Mouse (Mus musculus) embryo, embryonic 9.5 days (tissue): ENCODE data around the gene Lipt1.

ENCODE experiments used
- DNase-seq: peaks from one replicate; pipeline ENCODE4 v3.0.0-alpha.2; 2017; ENCODE audit errors: extremely low spot score

The Lipt1 gene

DNA sequence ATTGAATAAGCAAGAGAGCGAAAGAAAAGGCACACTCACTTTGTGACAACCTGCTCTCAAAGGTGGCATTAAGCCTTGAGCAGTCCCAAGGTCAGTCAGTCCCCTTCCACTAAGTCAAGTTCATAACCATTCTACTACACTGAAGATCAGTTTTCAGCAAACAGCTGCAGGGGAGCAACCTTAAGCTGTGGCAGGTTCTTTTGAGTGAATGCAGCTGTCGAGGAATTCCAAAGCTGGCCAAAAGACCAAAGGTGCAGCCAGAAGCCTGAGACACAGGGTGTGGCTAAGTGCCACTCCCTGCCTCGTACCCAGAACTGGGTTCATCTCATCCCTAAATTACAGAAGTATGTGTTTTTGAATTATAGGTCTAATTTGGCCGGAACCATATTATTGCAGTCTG, 28.3 kb downstream of the Lipt1 start:
- DNase-seq = no peak

DNA sequence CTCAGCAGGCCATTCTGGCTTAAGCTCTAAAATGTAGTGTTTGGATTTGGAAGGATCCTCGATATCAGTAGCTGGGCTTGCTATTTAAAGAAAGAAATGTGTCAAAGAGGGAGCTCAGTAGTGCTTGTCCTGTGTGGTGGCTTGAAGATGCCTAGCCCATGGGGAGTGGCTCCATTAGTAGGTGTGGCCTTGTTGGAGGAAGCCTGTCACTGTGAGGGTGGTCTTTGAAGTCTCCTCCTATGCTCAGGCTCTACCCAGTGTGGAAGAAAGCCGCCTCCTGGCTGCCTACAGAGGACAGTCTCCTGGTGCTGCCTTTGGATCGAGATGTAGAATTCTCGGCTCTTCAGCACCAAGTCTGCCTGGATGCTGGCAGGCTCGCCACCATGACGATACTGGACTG, 28.8 kb downstream of the Lipt1 start:
- DNase-seq = no peak

DNA sequence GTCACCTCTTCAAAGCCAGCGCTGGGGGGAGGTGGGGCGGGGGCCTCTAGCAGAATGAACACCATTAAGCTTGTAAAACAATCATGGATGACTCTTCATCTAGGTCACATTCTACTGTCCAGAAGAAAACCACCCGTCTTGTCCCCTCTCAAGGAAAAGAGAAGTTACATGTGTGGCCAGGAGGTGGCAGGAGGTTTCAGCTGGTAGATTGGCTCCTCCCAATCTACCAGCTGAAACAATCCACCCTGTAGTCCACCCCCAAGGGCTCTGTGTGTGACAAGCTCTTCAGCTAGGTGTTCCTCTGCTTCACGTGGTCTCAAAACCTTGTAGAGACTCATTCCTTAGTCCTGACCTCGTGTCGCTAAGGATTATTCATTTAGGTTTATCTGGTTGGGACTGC, 31.6 kb downstream of the Lipt1 start:
- DNase-seq = peak; percentile 20

DNA sequence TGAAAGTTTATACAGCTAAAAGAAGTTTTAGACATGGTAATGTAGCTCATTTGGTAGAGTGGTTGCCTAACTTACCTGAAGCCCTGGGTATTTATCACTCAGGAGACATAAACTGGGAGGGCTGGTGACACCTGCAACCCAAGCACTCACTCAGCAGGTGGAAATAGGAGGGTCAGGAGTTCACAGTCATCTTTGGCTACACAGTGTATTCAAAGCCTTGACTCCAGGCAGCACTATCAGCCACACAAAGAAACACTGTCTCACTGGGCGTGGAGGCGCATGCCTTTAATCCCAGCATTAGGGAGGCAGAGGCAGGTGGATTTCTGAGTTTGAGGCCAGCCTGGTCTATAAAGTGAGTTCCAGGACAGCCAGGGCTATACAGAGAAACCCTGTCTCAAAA, 41.2 kb downstream of the Lipt1 start:
- no peak for DNase-seq

DNA sequence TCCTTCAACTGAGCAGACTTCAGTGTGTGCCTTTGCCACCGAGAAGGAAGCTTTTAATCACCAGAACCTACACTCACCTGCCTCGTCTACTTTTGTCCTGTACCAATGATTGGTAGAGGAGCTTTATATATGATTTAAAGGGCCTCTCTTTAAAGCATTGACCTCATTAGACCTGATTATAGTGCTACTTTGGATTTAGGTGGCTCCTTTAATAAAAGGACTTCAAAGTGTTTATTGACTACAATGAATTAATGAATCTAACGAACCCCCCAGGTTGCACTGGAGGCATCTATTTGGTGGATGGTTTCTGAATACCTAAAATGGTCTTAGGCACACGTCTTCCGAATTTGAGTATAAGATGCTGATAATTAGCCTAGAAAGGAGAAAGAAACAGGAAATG, 44.9 kb downstream of the Lipt1 start, which contains the start of gene Lyg2:
Gene Lyg2 (minus strand): TSS at position 101 of the 400 bp plus-strand sequence.
- DNase-seq = no peak

DNA sequence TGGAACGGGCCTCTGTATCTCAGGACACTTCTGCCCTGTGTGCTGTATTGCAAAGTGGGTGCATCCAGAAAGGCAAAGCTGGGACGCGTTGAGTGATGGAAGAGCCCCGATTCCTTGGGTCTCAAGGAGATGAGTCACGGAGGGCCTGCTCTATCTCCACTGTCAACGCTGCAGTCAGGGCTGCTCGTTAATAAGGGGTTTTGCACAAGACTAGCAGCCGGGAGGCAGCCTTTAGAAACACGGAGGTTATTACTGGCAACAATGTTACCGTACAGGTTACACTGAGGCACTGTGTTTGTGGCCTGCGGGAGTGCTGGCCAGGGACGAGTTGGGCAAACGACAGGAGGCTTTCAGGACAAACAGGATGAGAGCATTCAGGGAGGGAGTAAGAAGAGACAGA, 46.1 kb downstream of the Lipt1 start:
- DNase-seq = no peak

DNA sequence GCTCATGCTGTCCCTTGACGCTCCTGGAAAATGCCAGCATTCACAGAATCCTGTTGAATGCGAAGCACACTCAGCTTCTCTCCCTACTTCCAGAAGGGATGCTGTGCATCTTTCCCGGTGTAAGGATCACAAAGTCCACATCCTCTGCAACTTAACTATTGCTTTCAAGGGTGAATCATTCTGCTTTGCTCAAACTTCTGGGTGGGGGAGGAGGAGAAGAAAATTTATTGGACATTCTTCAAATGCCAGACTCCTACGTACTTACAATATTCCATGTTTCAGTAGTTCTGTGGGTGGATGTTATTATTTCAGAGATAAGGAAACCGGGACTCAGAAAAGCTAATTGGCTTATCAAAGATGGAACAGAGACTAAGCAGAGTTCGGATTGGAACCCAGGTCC, 46.6 kb downstream of the Lipt1 start:
- no peak for DNase-seq

DNA sequence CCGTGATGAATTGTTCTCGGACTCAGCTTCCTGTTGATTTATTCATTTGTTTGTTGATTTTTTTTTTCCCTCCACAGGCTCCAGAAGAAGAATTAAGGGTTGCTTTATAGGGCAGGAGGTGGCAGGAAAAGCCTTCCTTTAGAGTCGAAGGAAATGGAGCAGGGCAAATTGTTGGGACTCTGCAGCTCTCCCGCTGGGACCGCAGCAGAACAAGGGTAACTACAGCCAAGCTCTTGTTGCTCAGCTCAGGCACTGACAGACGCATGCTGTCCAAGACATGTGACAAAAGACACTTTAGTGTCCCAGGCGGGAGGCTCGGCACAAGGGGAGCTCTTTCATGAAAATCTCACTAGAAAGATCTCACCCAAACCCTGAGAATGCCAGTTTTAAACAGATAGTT, 51.0 kb downstream of the Lipt1 start:
- DNase-seq = no peak
